Mouse (Mus musculus): Measurements from ENCODE around the gene Actrt3.

- TF ChIP-seq CTCF (IDR thresholded peaks at IDR 0.05; ENCODE audit: extremely low read depth, insufficient read depth, low read length), result no peak
- TF ChIP-seq POLR2A (IDR thresholded peaks at IDR 0.05; ENCODE audit: extremely low read depth, insufficient read depth, low read length), result 0 out of 2 replicates have a peak, but pooled peaks have one; percentile 30
Observed at GRCm38 (mm10) chr3:30595111-30595832, 4.5 kb downstream of the Actrt3 start.

Measured in cortical plate, adult 2 months (tissue).